Mouse (Mus musculus) kidney, embryonic 14.5 days (tissue): ENCODE results near the gene Slc7a11. TPM values are rescaled to one million over a fixed set of nuclear protein-coding genes. Genes with fewer than 3 reads are reported as not detected.

Experiments
- ATAC-seq: fragments of 200-750 bp; cut with Nextera tagmentation; 2 replicates; pipeline ENCODE4 v1.8.0; 2017; ENCODE audit warnings: moderate number of reproducible peaks, mild to moderate bottlenecking, moderate TSS enrichment, moderate library complexity; ENCODE audit not compliant: low FRiP score, low TSS enrichment
- H3K27ac ChIP-seq: fragments of 300-500 bp; sonication (generic); 2 replicates; pipeline ENCODE4 v1.5.1; 2014; ENCODE audit warnings: low read depth, mild to moderate bottlenecking, low read length, moderate library complexity, mixed read lengths
- H3K27me3 ChIP-seq: fragments of 300-500 bp; sonication (generic); 2 replicates; pipeline ENCODE4 v1.6.1; 2014; ENCODE audit warnings: mild to moderate bottlenecking, low read length; ENCODE audit not compliant: control insufficient read depth, insufficient read depth
- H3K36me3 ChIP-seq: fragments of 300-500 bp; sonication (generic); 2 replicates; pipeline ENCODE4 v1.6.1; 2014; ENCODE audit warnings: low read length, mixed read lengths; ENCODE audit not compliant: control insufficient read depth, insufficient read depth
- H3K4me1 ChIP-seq: fragments of 300-500 bp; sonication (generic); 2 replicates; pipeline ENCODE4 v1.6.1; 2014; ENCODE audit warnings: low read length, mixed read lengths; ENCODE audit not compliant: control insufficient read depth, insufficient read depth
- H3K4me2 ChIP-seq: fragments of 300-500 bp; sonication (generic); replicated peaks from 2 replicates; pipeline ENCODE4 v1.6.1; 2014; ENCODE audit warnings: low read depth, mild to moderate bottlenecking, low read length
- H3K4me3 ChIP-seq: fragments of 300-500 bp; sonication (generic); 2 replicates; pipeline ENCODE4 v1.5.1; 2014; ENCODE audit warnings: mild to moderate bottlenecking, low read length
- H3K9ac ChIP-seq: fragments of 300-500 bp; sonication (generic); 2 replicates; pipeline ENCODE4 v1.6.1; 2014; ENCODE audit warnings: low read depth, mild to moderate bottlenecking, low read length, moderate library complexity
- H3K9me3 ChIP-seq: fragments of 300-500 bp; sonication (generic); 2 replicates; pipeline ENCODE4 v1.6.1; 2016; ENCODE audit warnings: low read length; ENCODE audit not compliant: control insufficient read depth
- WGBS: fragments of 180-500 bp; shearing (Covaris S2); extraction: QIAGEN DNeasy Blood & Tissue Kit; methylation state at CpG from one replicate; pipeline ENCODE4 v1.1.7; 2014; 5-methylcytosine and 5-hydroxymethylcytosine counted together
- polyA plus RNA-seq: library from polyadenylated mRNA; unstranded; fragments of >200 nt; fragmentation: Nextera tagmentation; extraction: Ambion mirVana; gene quantifications from 2 replicates; pipeline ENCODE4 v1.2.1, GENCODE M21; 2014

The Slc7a11 gene
- polyA plus RNA-seq, 1 experiment from 2014 or later: 0.58 TPM

DNA sequence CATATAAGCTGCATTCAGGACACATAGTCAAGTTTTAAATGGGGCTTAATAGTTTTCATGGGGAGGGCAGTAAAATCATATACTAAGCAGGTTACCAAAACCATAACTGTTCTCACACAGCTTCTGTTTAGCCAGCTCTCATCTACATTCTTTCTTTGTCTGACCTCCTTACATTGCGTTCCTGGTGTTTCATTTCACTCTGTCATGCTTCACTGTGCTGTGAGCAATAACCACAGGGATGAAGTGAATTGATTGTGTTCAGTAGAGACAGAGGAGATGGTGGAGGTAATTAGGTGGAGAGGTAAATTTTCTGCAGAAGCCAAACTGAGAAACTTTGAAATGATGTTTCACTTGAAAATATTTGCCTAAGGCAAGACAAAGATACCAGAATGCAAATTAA is 532.5 kb downstream of the Slc7a11 start:
- Histone ChIP-seq H3K9ac (no peak overlapping the region), H3K36me3 (no peaks in the 10 kb centered on the region), H3K9me3 (no peaks in the 10 kb centered on the region), H3K27ac (no peak overlapping the region), H3K27me3 (no peaks in the 10 kb centered on the region), H3K4me2 (no peak overlapping the region), H3K4me1 (peaks cover 12% of the 10 kb centered on the region), H3K4me3 (no peak overlapping the region)
- 14% methylated on average over 1 of the region's 1 CpGs for WGBS
- ATAC-seq: peak; percentile 56; the same call in 1 of the 2 replicates

DNA sequence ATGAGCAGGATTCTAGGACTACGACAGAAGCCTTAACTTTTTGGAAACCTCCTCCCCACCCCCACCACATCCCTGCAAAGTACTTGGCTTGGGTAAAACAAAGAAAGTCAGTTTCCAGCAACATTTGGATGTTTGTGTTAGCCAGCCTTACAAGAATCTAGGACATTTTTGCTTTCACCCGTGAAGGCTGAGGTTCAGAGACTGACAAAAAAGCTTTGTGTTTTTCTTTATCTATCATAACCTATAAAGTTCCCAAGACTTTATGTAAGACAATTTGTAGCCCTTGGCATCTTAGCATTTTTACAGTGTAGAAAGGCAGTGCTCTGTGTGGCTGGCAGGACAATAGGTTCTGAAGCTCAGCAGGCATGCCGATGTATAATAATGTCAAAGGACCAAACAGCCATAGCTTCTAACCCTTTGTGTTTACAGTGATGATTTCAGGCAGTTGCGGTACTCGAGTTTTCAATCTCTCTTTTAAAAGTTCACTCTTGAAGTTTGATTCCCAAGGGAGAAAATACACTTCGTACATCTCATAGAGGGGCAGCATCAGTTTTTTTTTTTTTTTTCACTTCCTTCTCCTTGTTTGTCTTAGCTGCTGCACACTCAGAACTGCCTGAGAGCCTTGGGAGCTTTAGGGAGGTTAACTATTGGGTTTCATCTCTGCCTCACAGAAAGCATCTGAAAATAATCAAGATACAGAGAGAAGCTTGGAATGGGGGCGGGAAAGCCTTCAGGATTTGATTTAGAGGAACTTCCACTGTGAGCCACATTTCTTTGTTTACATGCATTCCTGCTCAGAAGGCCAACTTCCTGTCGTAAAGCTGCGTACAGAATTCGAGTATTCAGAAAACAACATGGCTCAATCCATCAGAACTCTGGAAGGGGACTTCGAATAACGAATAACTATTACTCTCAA is 534.7 kb downstream of the Slc7a11 start:
- Histone ChIP-seq H3K4me1 (peaks cover 12% of the 10 kb centered on the region), H3K4me3 (no peak overlapping the region), H3K4me2 (no peak overlapping the region; the same call in 1 of the 2 replicates), H3K9me3 (no peaks in the 10 kb centered on the region), H3K27me3 (no peaks in the 10 kb centered on the region), H3K36me3 (no peaks in the 10 kb centered on the region), H3K9ac (no peak overlapping the region), H3K27ac (peak overlapping the region; percentile 86)
- ATAC-seq: peak; percentile 91
- 16% methylated on average over 12 of the region's 12 CpGs for WGBS

DNA sequence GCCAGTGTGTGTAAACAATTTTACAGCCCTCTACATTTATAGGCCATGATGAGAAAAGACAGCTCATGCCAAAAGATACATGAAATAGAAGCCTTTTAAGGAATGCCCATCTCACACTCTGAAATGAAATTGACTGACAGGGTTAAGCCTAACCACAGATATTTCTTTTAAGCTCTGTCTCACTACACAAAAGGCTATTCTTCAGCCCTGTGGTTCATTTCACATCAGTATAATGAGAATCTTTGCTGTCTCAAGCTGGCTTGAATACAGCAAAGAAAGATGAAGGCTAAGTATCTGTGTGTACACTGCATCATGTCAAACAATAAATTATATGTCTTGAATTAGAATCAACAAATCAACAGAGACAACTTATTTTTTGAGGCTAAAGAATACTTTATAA is 549.5 kb downstream of the Slc7a11 start:
- no peak for ATAC-seq
- Histone ChIP-seq H3K27me3 (no peaks in the 10 kb centered on the region; the same call in 1 of the 2 replicates), H3K4me3 (no peak overlapping the region), H3K9ac (no peak overlapping the region), H3K9me3 (no peaks in the 10 kb centered on the region), H3K27ac (no peak overlapping the region), H3K36me3 (no peaks in the 10 kb centered on the region), H3K4me1 (no peaks in the 10 kb centered on the region), H3K4me2 (no peak overlapping the region)

DNA sequence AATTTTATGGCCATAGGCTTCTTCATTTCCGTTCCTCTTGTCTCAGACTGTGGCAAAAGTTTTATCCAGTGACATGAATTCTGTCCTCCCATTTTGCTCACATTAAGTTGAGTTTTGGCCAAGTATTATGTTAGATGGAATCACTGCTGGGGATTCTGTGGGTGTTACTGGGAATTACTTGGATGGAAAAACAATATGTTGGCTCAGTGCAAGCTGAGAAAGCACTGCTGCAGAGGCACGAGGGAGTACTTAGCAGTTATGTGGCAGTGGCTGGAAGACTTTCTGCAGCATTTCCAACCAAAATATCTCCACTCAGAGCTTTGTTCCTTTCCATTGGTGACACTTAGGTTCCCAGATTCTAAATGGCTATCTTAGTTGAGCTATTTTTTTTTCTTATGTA is 556.1 kb downstream of the Slc7a11 start:
- no peak overlapping the region for H3K27ac ChIP-seq
- H3K9ac ChIP-seq: no peak overlapping the region
- no peaks in the 10 kb centered on the region for H3K4me1 ChIP-seq
- no peak for ATAC-seq
- no peak overlapping the region for H3K4me2 ChIP-seq
- H3K9me3 ChIP-seq: no peaks in the 10 kb centered on the region
- no peak overlapping the region for H3K4me3 ChIP-seq
- no peaks in the 10 kb centered on the region for H3K36me3 ChIP-seq
- no peaks in the 10 kb centered on the region; the same call in 1 of the 2 replicates for H3K27me3 ChIP-seq
- WGBS: 54% methylated on average over 2 of the region's 2 CpGs

DNA sequence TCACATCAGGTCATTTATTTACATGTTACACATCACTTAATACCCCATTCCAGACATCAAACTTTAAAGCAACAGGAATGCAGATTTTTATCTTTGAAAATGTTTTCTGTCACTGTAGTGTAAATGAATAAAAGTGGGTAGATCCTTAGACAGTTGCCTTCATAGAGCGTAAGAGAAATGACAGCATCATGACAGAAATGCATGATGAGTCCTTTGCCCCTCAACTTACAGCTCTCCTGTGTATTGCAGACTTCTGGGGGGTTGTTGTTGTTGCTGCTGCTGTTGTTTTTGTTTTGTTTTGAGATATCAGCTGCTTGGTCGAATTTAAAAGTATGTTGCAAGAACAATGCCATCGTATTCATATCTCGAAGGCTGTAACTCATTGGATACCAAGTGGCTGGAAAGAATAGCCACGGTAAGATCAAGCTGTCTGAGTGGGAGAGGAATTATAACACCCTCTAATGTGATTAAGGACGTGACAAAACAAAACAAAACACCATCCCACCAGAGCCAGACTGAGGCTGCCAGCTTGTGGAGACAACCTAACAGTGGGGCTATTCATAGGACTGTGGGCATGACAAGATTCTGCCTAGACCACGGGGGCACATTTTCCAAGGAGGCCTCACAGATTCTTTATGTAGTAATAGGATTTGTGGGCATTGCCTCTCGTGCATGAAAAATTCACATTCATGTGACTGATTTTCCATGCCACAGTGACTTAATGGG is 557.0 kb downstream of the Slc7a11 start:
- no peak for ATAC-seq
- Histone ChIP-seq H3K27me3 (no peaks in the 10 kb centered on the region), H3K27ac (no peak overlapping the region), H3K4me2 (no peak overlapping the region), H3K36me3 (no peaks in the 10 kb centered on the region), H3K9me3 (no peaks in the 10 kb centered on the region), H3K4me3 (no peak overlapping the region), H3K4me1 (no peaks in the 10 kb centered on the region), H3K9ac (no peak overlapping the region)
- 43% methylated on average over 8 of the region's 8 CpGs for WGBS

DNA sequence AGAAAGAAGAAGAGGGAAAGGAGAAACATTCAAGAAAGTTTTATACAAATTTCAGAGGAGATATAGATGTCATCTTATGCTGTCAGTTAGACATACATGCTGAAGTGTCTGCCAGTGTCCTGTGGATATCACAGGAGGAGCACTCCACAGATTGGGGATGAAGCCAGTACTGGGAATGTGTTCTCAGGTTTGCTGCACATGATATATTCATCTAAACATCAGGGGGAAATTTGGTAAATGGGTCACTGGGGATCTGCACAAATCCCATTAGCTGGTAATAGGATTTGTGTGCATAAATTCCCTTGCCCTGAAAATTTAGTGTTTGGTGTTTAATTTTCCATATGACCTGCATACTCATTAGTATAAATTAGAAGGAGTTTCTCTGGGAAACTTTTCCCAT is 562.9 kb downstream of the Slc7a11 start:
- Histone ChIP-seq H3K27me3 (no peaks in the 10 kb centered on the region), H3K9ac (no peak overlapping the region), H3K4me1 (no peaks in the 10 kb centered on the region), H3K9me3 (no peaks in the 10 kb centered on the region), H3K27ac (no peak overlapping the region), H3K4me2 (no peak overlapping the region), H3K4me3 (no peak overlapping the region), H3K36me3 (no peaks in the 10 kb centered on the region)
- ATAC-seq: no peak

DNA sequence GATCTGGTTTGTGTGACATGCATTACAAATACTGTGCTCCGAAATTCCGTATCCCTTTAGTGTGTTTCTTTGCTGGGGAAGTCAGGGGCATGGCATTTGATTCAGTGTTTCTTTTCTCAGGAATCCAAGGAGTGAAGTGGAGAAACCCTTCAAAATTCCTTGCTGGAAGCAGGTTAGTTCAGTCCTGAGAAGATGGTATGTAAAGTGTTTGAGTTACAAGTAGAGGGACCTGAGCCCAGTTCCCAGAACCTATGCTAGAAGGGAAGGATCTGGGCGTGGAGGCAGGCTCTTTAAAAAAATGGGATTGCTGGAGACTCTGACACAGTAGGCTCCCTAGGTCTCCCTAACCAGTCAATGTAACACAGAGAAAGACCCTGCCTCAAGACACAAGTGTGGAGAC is 572.6 kb downstream of the Slc7a11 start:
- Histone ChIP-seq H3K4me3 (no peak overlapping the region), H3K27me3 (no peaks in the 10 kb centered on the region), H3K4me1 (peaks cover 15% of the 10 kb centered on the region; the same call in 1 of the 2 replicates), H3K36me3 (no peaks in the 10 kb centered on the region), H3K9me3 (no peaks in the 10 kb centered on the region), H3K27ac (no peak overlapping the region), H3K4me2 (no peak overlapping the region), H3K9ac (no peak overlapping the region)
- no peak for ATAC-seq
- 82% methylated on average over 3 of the region's 3 CpGs for WGBS

DNA sequence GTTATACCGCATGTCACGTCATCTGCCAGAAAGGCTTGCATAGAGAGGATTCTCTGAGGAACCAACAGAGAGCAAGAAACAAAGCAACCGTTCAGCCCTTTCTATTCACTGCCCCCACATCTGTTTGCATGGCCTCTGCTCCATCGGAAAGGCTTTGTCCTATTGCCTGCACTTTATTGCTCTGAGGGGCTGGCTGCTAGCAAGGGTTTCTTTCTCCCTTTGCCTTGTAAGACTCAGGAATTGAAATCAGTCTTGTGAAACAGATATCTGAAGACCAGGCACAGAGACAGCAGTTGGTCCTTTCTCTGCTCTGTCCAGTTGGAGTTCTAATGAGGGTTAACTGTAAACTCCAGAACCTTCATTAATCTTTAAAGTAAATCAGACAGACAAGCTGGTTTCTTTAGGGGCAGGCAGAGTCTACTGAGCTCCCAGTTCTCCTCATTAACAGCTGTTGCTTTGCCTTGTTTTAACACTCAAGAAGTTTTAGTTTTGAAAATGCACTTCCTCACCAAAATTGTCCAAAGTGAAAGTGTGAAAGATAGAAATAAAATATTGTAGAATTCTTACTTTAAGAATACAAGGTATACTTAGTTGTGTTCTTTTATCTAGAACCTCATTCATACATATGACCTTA is 575.3 kb downstream of the Slc7a11 start:
- H3K4me2 ChIP-seq: no peak overlapping the region
- no peaks in the 10 kb centered on the region for H3K36me3 ChIP-seq
- ATAC-seq: peak; percentile 60; the same call in 1 of the 2 replicates
- no peak overlapping the region for H3K4me3 ChIP-seq
- WGBS: 22% methylated on average over 4 of the region's 4 CpGs
- no peak overlapping the region for H3K9ac ChIP-seq
- no peaks in the 10 kb centered on the region for H3K27me3 ChIP-seq
- H3K4me1 ChIP-seq: peaks cover 15% of the 10 kb centered on the region; the same call in 1 of the 2 replicates
- H3K27ac ChIP-seq: peak overlapping the region; percentile 34; the same call in 1 of the 2 replicates
- H3K9me3 ChIP-seq: no peaks in the 10 kb centered on the region
